Mouse (Mus musculus) frontal cortex, adult 2 months (tissue): ENCODE measurements at regions not wholly inside any gene's neighbourhood (a gene's known extent, or its start where the extent isn't known, plus 50 kb on each side); places are given as distances from the start of the nearest gene placed in this dataset.

ENCODE experiments used
- DNase-seq, 2 experiments: peaks; one replicate each; pipeline ENCODE4 v3.0.0; 2022; ENCODE audit warnings: low spot score in 1 of 2; ENCODE audit errors: extremely low spot score in 1 of 2

GRCm38 (mm10) chrX:106985684-106986083, 65.3 kb downstream of the Lpar4 start:
- no peak for DNase-seq

GRCm38 (mm10) chrX:106986794-106987193, 66.4 kb downstream of the Lpar4 start:
- DNase-seq = no peak

- no peak for DNase-seq
Measured at GRCm38 (mm10) chrX:106987779-106988178, 67.4 kb downstream of the Lpar4 start.

- no peak for DNase-seq
Measured at GRCm38 (mm10) chrX:107004496-107004895, 83.8 kb upstream of the P2ry10 start.

GRCm38 (mm10) chrX:107008968-107009367, 79.3 kb upstream of the P2ry10 start:
- DNase-seq = no peak

- no peak for DNase-seq
Measured at GRCm38 (mm10) chrX:107012615-107013014, 75.7 kb upstream of the P2ry10 start.

- peak in 1 of 2 experiments; percentile 17 for DNase-seq
Measured at GRCm38 (mm10) chrX:107015335-107015734, 73.0 kb upstream of the P2ry10 start.

GRCm38 (mm10) chrX:107031726-107032125, 56.6 kb upstream of the P2ry10 start:
- no peak for DNase-seq

GRCm38 (mm10) chrX:107038041-107038440, 50.3 kb upstream of the P2ry10 start:
- no peak for DNase-seq
